Mouse (Mus musculus): Measurements from ENCODE around the gene Spag6. TPM values are rescaled to one million over a fixed set of nuclear protein-coding genes. Genes with fewer than 3 reads are reported as not detected.

The Spag6 gene
- polyA plus RNA-seq, 1 experiment = 0.41 TPM

DNA sequence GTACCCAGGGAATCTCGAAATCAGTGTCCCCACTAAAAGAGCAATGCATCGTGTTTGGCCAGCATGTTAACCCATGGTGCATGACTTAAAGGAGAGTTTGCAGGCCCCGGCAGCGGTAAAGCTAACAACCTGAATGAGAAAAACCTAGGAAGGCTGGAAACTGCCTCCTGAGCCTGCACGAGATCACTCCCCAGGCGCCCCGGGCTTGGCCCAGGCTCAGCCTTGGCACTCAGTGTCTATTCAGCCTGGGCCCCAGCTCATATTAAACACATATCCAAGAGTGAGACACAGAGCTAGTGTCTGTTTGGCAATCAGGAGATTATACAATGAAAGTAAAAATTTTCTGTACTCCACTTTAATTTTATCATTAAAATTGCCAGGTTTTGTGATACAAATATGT, 87.5 kb downstream of the Spag6 start:
- Histone ChIP-seq H3K36me3 (ENCODE audit: control insufficient read depth, insufficient read depth, low read length) (no peaks in the 10 kb centered on the region), H3K27ac (ENCODE audit: insufficient read depth, low read depth, low read length) (no peak overlapping the region), H3K27me3 (ENCODE audit: control insufficient read depth, insufficient read depth, low read length) (no peaks in the 10 kb centered on the region), H3K4me3 (ENCODE audit: low read depth, low read length) (no peak overlapping the region), H3K4me1 (ENCODE audit: control insufficient read depth, insufficient read depth, insufficient read length, low read length) (peaks cover 2% of the 10 kb centered on the region; the same call in 1 of the 2 replicates)
- no peak for TF ChIP-seq CTCF (IDR thresholded peaks at IDR 0.05; ENCODE audit: extremely low read depth, insufficient read length, insufficient replicate concordance, low read depth, low read length)
- TF ChIP-seq POLR2A (IDR thresholded peaks at IDR 0.05; ENCODE audit: low read depth, low read length) = no peak
- 90% methylated on average over 7 of the region's 7 CpGs for WGBS

DNA sequence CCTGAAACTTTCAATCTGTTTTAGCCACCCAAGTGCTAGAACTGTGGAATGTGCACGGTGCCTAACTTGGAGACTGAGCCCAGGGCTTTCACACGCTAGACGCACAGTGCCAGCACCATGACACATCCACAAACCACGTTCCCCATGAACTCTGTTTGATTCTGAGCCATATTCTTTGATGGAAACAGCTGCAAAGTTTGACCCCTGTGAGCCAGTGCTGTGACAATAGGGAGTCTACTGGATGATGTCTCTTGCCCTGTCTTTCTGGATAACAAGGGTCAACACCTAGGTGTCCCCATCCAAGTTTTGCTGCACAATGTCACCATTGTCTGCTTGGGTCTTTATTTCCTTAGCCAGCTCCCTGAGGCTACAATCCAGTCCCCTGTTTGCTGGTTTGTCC, 100.4 kb downstream of the Spag6 start:
- H3K27ac ChIP-seq (ENCODE audit: insufficient read depth, low read depth, low read length) = no peak overlapping the region
- WGBS = 78% methylated on average over 4 of the region's 4 CpGs
- TF ChIP-seq POLR2A (IDR thresholded peaks at IDR 0.05; ENCODE audit: low read depth, low read length) (no peak), CTCF (IDR thresholded peaks at IDR 0.05; ENCODE audit: extremely low read depth, insufficient read length, insufficient replicate concordance, low read depth, low read length) (no peak)
- no peak overlapping the region for H3K4me3 ChIP-seq (ENCODE audit: low read depth, low read length)
- H3K27me3 ChIP-seq (ENCODE audit: control insufficient read depth, insufficient read depth, low read length) = peaks cover 19% of the 10 kb centered on the region
- H3K36me3 ChIP-seq (ENCODE audit: control insufficient read depth, insufficient read depth, low read length) = no peaks in the 10 kb centered on the region
- H3K4me1 ChIP-seq (ENCODE audit: control insufficient read depth, insufficient read depth, insufficient read length, low read length) = peaks cover 2% of the 10 kb centered on the region; the same call in 1 of the 2 replicates

DNA sequence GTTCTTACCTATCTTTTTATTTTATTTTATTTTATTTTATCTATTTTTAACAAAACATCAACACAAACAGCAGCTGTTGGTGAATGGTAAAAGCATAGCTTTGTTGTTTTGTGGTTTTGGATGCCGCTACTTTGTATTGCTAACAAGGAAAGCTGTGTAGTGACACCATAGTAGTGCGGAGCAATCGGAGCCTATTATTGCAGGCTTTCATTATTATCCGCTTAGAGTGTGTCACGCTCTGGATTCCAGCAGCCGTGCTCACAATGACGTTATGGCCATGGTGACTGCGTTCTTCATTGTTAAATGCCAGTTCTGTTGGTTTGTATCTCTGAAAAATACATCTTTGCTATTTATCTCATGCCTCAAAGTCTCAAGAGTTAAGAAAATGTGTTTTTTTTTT, 103.9 kb downstream of the Spag6 start:
- no peak overlapping the region for H3K4me3 ChIP-seq (ENCODE audit: low read depth, low read length)
- 93% methylated on average over 8 of the region's 8 CpGs for WGBS
- H3K27me3 ChIP-seq (ENCODE audit: control insufficient read depth, insufficient read depth, low read length) = peaks cover 48% of the 10 kb centered on the region
- peaks cover 6% of the 10 kb centered on the region for H3K4me1 ChIP-seq (ENCODE audit: control insufficient read depth, insufficient read depth, insufficient read length, low read length)
- H3K36me3 ChIP-seq (ENCODE audit: control insufficient read depth, insufficient read depth, low read length) = no peaks in the 10 kb centered on the region
- H3K27ac ChIP-seq (ENCODE audit: insufficient read depth, low read depth, low read length) = no peak overlapping the region
- TF ChIP-seq CTCF (IDR thresholded peaks at IDR 0.05; ENCODE audit: extremely low read depth, insufficient read length, insufficient replicate concordance, low read depth, low read length) (no peak), POLR2A (IDR thresholded peaks at IDR 0.05; ENCODE audit: low read depth, low read length) (no peak)

DNA sequence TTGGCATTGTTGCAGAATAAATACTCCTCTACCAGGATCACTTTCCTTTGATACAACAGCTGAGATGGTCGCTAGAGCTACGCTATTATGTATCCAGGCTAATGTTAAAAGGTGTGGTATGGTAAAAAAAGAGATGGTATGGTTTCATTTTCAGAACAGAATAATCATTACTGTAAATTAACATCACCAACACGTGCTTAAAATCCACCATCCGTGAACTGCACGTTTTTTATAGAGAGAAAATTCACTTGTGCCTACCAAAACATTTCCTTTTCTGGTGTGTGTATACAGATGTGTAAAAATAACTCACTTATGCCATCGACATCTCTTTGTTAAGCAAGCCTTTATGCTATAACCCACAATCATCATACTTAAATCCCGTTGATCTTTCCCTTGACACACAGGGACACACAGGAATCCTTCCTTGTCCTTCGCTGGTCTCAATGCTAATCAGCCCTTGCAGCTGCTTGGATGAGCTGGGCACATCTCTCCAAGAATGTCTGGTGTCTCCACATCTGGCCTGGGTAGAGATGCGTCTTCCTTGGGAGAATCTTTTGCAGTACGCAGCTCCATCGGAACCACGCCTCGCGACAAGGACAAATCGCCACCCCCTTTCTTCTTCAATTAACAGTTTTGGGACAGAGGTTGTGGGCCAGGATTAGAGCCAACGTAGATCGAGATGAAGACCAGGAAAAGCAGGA, 105.6 kb downstream of the Spag6 start:
- Histone ChIP-seq H3K27me3 (ENCODE audit: control insufficient read depth, insufficient read depth, low read length) (peaks cover 49% of the 10 kb centered on the region), H3K27ac (ENCODE audit: insufficient read depth, low read depth, low read length) (no peak overlapping the region), H3K4me3 (ENCODE audit: low read depth, low read length) (peak overlapping the region; percentile 32), H3K36me3 (ENCODE audit: control insufficient read depth, insufficient read depth, low read length) (no peaks in the 10 kb centered on the region), H3K4me1 (ENCODE audit: control insufficient read depth, insufficient read depth, insufficient read length, low read length) (peaks cover 6% of the 10 kb centered on the region)
- no peak for TF ChIP-seq CTCF (IDR thresholded peaks at IDR 0.05; ENCODE audit: extremely low read depth, insufficient read length, insufficient replicate concordance, low read depth, low read length)
- TF ChIP-seq POLR2A (IDR thresholded peaks at IDR 0.05; ENCODE audit: low read depth, low read length) = no peak
- 18% methylated on average over 17 of the region's 17 CpGs for WGBS

Other genes with a start within 250 kb of the Spag6 start
- 12.8 and 19.7 TPM in 2 replicates for gene Commd3, start 21.6 kb upstream of the Spag6 start, polyA plus RNA-seq (2012; rRNA removed)
- gene Bmi1, start 17.0 kb upstream of the Spag6 start, polyA plus RNA-seq (2012; rRNA removed) = 2.1 and 3.1 TPM in 2 replicates

Data from small intestine, adult 2 months (tissue).